In genomic region chr11:106249326-106249725, GRCm38 (mm10) we compare ENCODE assay signal across 24 mouse cellular contexts. TPM values are rescaled to one million over a fixed set of nuclear protein-coding genes. Genes with fewer than 3 reads are reported as not detected.
DNase-seq lines count a peak whose midpoint lies in the region; ATAC-seq and TF ChIP-seq lines count a peak whose summit lies in the region.
"Had no signal": no experiment of that assay in that cellular context is flagged by ENCODE, and none has a peak within 500 bp of the region (broad histone marks: within the 10 kb centered on the region; RNA-seq: fewer than 3 reads in every experiment).

No protein-coding gene starts in this region.

- no peak for TF ChIP-seq CTCF in liver, adult 2 months (IDR thresholded peaks at IDR 0.05; ENCODE audit: low read depth, low read length)

- no peak for ATAC-seq in intestine, embryonic 14.5 days (replicated peaks; ENCODE audit: low FRiP score, low TSS enrichment, low read depth)
- ATAC-seq in intestine, embryonic 16.5 days = no peak
- no peak for ATAC-seq in kidney, embryonic 16.5 days (ENCODE audit: low FRiP score, low TSS enrichment)
- ATAC-seq in hindbrain, embryonic 12.5 days (ENCODE audit: low FRiP score) = no peak
- ATAC-seq: activated CD4-positive, CD25-positive, alpha-beta regulatory T cell, adult 4 months; forebrain, embryonic 14.5 days; Patski had no signal

- H3K4me2 ChIP-seq in intestine, embryonic 14.5 days (ENCODE audit: low read length) = no peak overlapping the region
- H3K4me2 ChIP-seq in intestine, embryonic 16.5 days (ENCODE audit: low read depth, low read length) = no peak overlapping the region
- no peak overlapping the region for H3K4me2 ChIP-seq in kidney, embryonic 16.5 days (replicated peaks; ENCODE audit: low read depth, low read length)
- H3K4me2 ChIP-seq in hindbrain, embryonic 12.5 days (replicated peaks) = no peak overlapping the region
- H3K4me2 ChIP-seq: embryonic facial prominence, embryonic 15.5 days; heart, embryonic 13.5 days; hindbrain, embryonic 14.5 days had no signal

- H3K36me3 ChIP-seq in intestine, embryonic 14.5 days (ENCODE audit: control insufficient read depth, insufficient read depth, low read length) = peaks cover 98% of the 10 kb centered on the region
- peaks cover 36% of the 10 kb centered on the region for H3K36me3 ChIP-seq in intestine, embryonic 16.5 days (ENCODE audit: control insufficient read depth, insufficient read depth, low read length)
- H3K36me3 ChIP-seq in kidney, embryonic 16.5 days (ENCODE audit: insufficient read depth, low read length) = peaks cover 94% of the 10 kb centered on the region
- peaks cover 72% of the 10 kb centered on the region for H3K36me3 ChIP-seq in liver, adult 2 months (ENCODE audit: control insufficient read depth, insufficient read depth, low read length)
- peaks cover 98% of the 10 kb centered on the region for H3K36me3 ChIP-seq in hindbrain, embryonic 12.5 days

- no peaks in the 10 kb centered on the region for H3K79me2 ChIP-seq in liver, adult 2 months (ENCODE audit: control insufficient read depth, insufficient read depth, low read length)

- DNase-seq in intestine, embryonic 14.5 days (ENCODE audit: low spot score) = peak; percentile 42
- DNase-seq in kidney, adult 8-10 months = peak; percentile 55 to 59
- peak; percentile 90 for DNase-seq in liver, adult 2 months (ENCODE audit: extremely low read depth, low read depth, low spot score)
- DNase-seq in liver = no peak
- DNase-seq: adrenal gland, postnatal 25 days; cerebellum, adult 11 months; cerebellum, adult 8-10 months; embryo, embryonic 11 days; gastrocnemius, adult 2 months; gastrocnemius, postnatal 25 days; heart, postnatal 4 days had no signal

- no peaks in the 10 kb centered on the region for H3K27me3 ChIP-seq in intestine, embryonic 14.5 days (replicated peaks; ENCODE audit: control insufficient read depth, insufficient read depth, low read length)
- H3K27me3 ChIP-seq in intestine, embryonic 16.5 days (replicated peaks; ENCODE audit: control insufficient read depth, insufficient read depth, low read length) = no peaks in the 10 kb centered on the region
- H3K27me3 ChIP-seq in kidney, embryonic 16.5 days (ENCODE audit: insufficient read depth, low read length) = no peaks in the 10 kb centered on the region
- no peaks in the 10 kb centered on the region for H3K27me3 ChIP-seq in liver, adult 2 months (ENCODE audit: control insufficient read depth, insufficient read depth, low read length)
- no peaks in the 10 kb centered on the region for H3K27me3 ChIP-seq in hindbrain, embryonic 12.5 days
- H3K27me3 ChIP-seq: CH12.LX; embryonic facial prominence, embryonic 15.5 days; heart, embryonic 13.5 days; Patski had no signal

- H3K9me3 ChIP-seq in intestine, embryonic 14.5 days (ENCODE audit: control insufficient read depth, low read length) = 0 out of 2 replicates have a peak, but pooled peaks cover 3% of the 10 kb centered on the region
- H3K9me3 ChIP-seq in intestine, embryonic 16.5 days (ENCODE audit: control insufficient read depth, low read length) = peaks cover 5% of the 10 kb centered on the region; the same call in 1 of the 2 replicates
- H3K9me3 ChIP-seq in kidney, embryonic 16.5 days (ENCODE audit: low read length) = peaks cover 4% of the 10 kb centered on the region; the same call in 1 of the 2 replicates
- H3K9me3 ChIP-seq in hindbrain, embryonic 12.5 days (replicated peaks) = no peaks in the 10 kb centered on the region
- H3K9me3 ChIP-seq: embryonic facial prominence, embryonic 15.5 days had no signal

- TF ChIP-seq POLR2A in liver, adult 2 months (IDR thresholded peaks at IDR 0.05; ENCODE audit: extremely low read depth, insufficient read depth, low read length) = no peak

- no peak overlapping the region for H3K9ac ChIP-seq in intestine, embryonic 14.5 days (ENCODE audit: low read length)
- no peak overlapping the region for H3K9ac ChIP-seq in intestine, embryonic 16.5 days (ENCODE audit: low read depth, low read length)
- H3K9ac ChIP-seq in kidney, embryonic 16.5 days (replicated peaks; ENCODE audit: low read length) = no peak overlapping the region
- no peak overlapping the region for H3K9ac ChIP-seq in liver, adult 2 months (ENCODE audit: low read depth, low read length)
- no peak overlapping the region for H3K9ac ChIP-seq in hindbrain, embryonic 12.5 days
- H3K9ac ChIP-seq: embryonic facial prominence, embryonic 15.5 days; heart, embryonic 13.5 days; hindbrain, embryonic 14.5 days had no signal

- no peak overlapping the region for H3K4me3 ChIP-seq in intestine, embryonic 14.5 days (ENCODE audit: low read depth, low read length)
- no peak overlapping the region for H3K4me3 ChIP-seq in intestine, embryonic 16.5 days (ENCODE audit: low read length)
- H3K4me3 ChIP-seq in kidney, embryonic 16.5 days (ENCODE audit: low read length) = no peak overlapping the region
- H3K4me3 ChIP-seq in liver, adult 2 months (ENCODE audit: insufficient read depth, low read depth, low read length) = no peak overlapping the region
- H3K4me3 ChIP-seq in hindbrain, embryonic 12.5 days = no peak overlapping the region
- H3K4me3 ChIP-seq: embryonic facial prominence, embryonic 15.5 days; erythroblast, embryonic 14.5 days; forebrain, embryonic 10.5 days; gastrocnemius, adult 2 months; heart, embryonic 13.5 days had no signal

- no peaks in the 10 kb centered on the region for H3K4me1 ChIP-seq in intestine, embryonic 14.5 days (replicated peaks; ENCODE audit: control insufficient read depth, insufficient read depth, low read length)
- no peaks in the 10 kb centered on the region; the same call in 1 of the 2 replicates for H3K4me1 ChIP-seq in intestine, embryonic 16.5 days (ENCODE audit: control insufficient read depth, insufficient read depth, low read length)
- H3K4me1 ChIP-seq in kidney, embryonic 16.5 days (ENCODE audit: insufficient read depth, low read length) = no peaks in the 10 kb centered on the region; the same call in 1 of the 2 replicates
- peaks cover 9% of the 10 kb centered on the region for H3K4me1 ChIP-seq in liver, adult 2 months (ENCODE audit: control insufficient read depth, insufficient read depth, low read length)
- H3K4me1 ChIP-seq in hindbrain, embryonic 12.5 days = no peaks in the 10 kb centered on the region; the same call in 1 of the 2 replicates
- H3K4me1 ChIP-seq: embryonic facial prominence, embryonic 15.5 days had no signal

- 85% methylated on average over 7 of the region's 7 CpGs for whole genome bisulfite sequencing in intestine, embryonic 14.5 days
- WGBS in intestine, embryonic 16.5 days = 79% methylated on average over 7 of the region's 7 CpGs
- 82% methylated on average over 7 of the region's 7 CpGs for WGBS in kidney, embryonic 16.5 days
- 25% methylated on average over 7 of the region's 7 CpGs for WGBS in liver, adult 2 months
- WGBS in hindbrain, embryonic 12.5 days = 89% methylated on average over 7 of the region's 7 CpGs

- no peak overlapping the region for H3K27ac ChIP-seq in intestine, embryonic 14.5 days (ENCODE audit: low read depth)
- H3K27ac ChIP-seq in intestine, embryonic 16.5 days (ENCODE audit: low read length) = no peak overlapping the region
- H3K27ac ChIP-seq in kidney, embryonic 16.5 days (ENCODE audit: low read length) = no peak overlapping the region
- peak overlapping the region; percentile 60 for H3K27ac ChIP-seq in liver, adult 2 months (replicated peaks; ENCODE audit: insufficient read depth, low read depth, low read length)
- H3K27ac ChIP-seq in hindbrain, embryonic 12.5 days = no peak overlapping the region
- H3K27ac ChIP-seq: embryonic facial prominence, embryonic 15.5 days; forebrain, embryonic 10.5 days; gastrocnemius, adult 2 months; heart, embryonic 13.5 days; hindbrain, embryonic 14.5 days had no signal

RNA-seq across cellular contexts. Expression of gene Ftsj3, which starts 6.6 kb away (rescaled TPM):
- polyA plus RNA-seq in intestine, embryonic 14.5 days (2014; fragmentation: Nextera tagmentation; extraction: Ambion mirVana) = 65.1 and 69.9 TPM in 2 replicates
- polyA plus RNA-seq in intestine, embryonic 16.5 days (2015; fragmentation: Nextera tagmentation; extraction: Ambion mirVana) = 42.9 and 50.8 TPM in 2 replicates
- 60.5 and 60.7 TPM in 2 replicates for polyA plus RNA-seq in kidney, embryonic 16.5 days (2015; fragmentation: Nextera tagmentation; extraction: Ambion mirVana)
- 19.7 and 20.7 TPM in 2 replicates for total RNA-seq in liver, adult 2 months (2014; rRNA removed)
- polyA plus RNA-seq in liver, adult 2 months (2012; rRNA removed) = 8.8 and 13.8 TPM in 2 replicates
- polyA plus RNA-seq in hindbrain, embryonic 12.5 days (2016; fragmentation: Nextera tagmentation; extraction: Ambion mirVana) = 52.5 and 53.4 TPM in 2 replicates

RNA-seq across cellular contexts. Expression of gene Psmc5, which starts 6.6 kb away (rescaled TPM):
- polyA plus RNA-seq in intestine, embryonic 14.5 days (2014; fragmentation: Nextera tagmentation; extraction: Ambion mirVana) = 248 and 256 TPM in 2 replicates
- 234 and 263 TPM in 2 replicates for polyA plus RNA-seq in intestine, embryonic 16.5 days (2015; fragmentation: Nextera tagmentation; extraction: Ambion mirVana)
- 312 and 314 TPM in 2 replicates for polyA plus RNA-seq in kidney, embryonic 16.5 days (2015; fragmentation: Nextera tagmentation; extraction: Ambion mirVana)
- 60.3 and 65.2 TPM in 2 replicates for total RNA-seq in liver, adult 2 months (2014; rRNA removed)
- 37.7 and 43.2 TPM in 2 replicates for polyA plus RNA-seq in liver, adult 2 months (2012; rRNA removed)
- polyA plus RNA-seq in hindbrain, embryonic 12.5 days (2016; fragmentation: Nextera tagmentation; extraction: Ambion mirVana) = 314 and 337 TPM in 2 replicates

RNA-seq across cellular contexts. Expression of gene Smarcd2, which starts 23.4 kb away (rescaled TPM):
- polyA plus RNA-seq in intestine, embryonic 14.5 days (2014; fragmentation: Nextera tagmentation; extraction: Ambion mirVana) = 64.4 and 72.4 TPM in 2 replicates
- 48.1 and 49.7 TPM in 2 replicates for polyA plus RNA-seq in intestine, embryonic 16.5 days (2015; fragmentation: Nextera tagmentation; extraction: Ambion mirVana)
- polyA plus RNA-seq in kidney, embryonic 16.5 days (2015; fragmentation: Nextera tagmentation; extraction: Ambion mirVana) = 55.0 and 59.0 TPM in 2 replicates
- total RNA-seq in liver, adult 2 months (2014; rRNA removed) = 70.1 and 70.3 TPM in 2 replicates
- 67.3 and 84.8 TPM in 2 replicates for polyA plus RNA-seq in liver, adult 2 months (2012; rRNA removed)
- 35.1 and 35.9 TPM in 2 replicates for polyA plus RNA-seq in hindbrain, embryonic 12.5 days (2016; fragmentation: Nextera tagmentation; extraction: Ambion mirVana)

RNA-seq across cellular contexts. Expression of gene Tcam1, which starts 27.1 kb away (rescaled TPM):
- 0.16 and 0.26 TPM in 2 replicates for polyA plus RNA-seq in intestine, embryonic 14.5 days (2014; fragmentation: Nextera tagmentation; extraction: Ambion mirVana)
- polyA plus RNA-seq in intestine, embryonic 16.5 days (2015; fragmentation: Nextera tagmentation; extraction: Ambion mirVana) = 0.20 and 0.27 TPM in 2 replicates
- polyA plus RNA-seq in kidney, embryonic 16.5 days (2015; fragmentation: Nextera tagmentation; extraction: Ambion mirVana) = 0.81 and 1.0 TPM in 2 replicates
- not detected in 2 replicates for total RNA-seq in liver, adult 2 months (2014; rRNA removed)
- polyA plus RNA-seq in liver, adult 2 months (2012; rRNA removed) = not detected in 2 replicates
- polyA plus RNA-seq in hindbrain, embryonic 12.5 days (2016; fragmentation: Nextera tagmentation; extraction: Ambion mirVana) = 0.15 and 0.29 TPM in 2 replicates
- total RNA-seq: heart, postnatal 4 days had no signal
- polyA plus RNA-seq: erythroblast, embryonic 14.5 days; heart, postnatal 0 days had no signal

RNA-seq across cellular contexts. Expression of gene Ddx42, which starts 32.6 kb away (rescaled TPM):
- 66.5 and 80.8 TPM in 2 replicates for polyA plus RNA-seq in intestine, embryonic 14.5 days (2014; fragmentation: Nextera tagmentation; extraction: Ambion mirVana)
- 54.5 and 57.5 TPM in 2 replicates for polyA plus RNA-seq in intestine, embryonic 16.5 days (2015; fragmentation: Nextera tagmentation; extraction: Ambion mirVana)
- 81.5 and 88.1 TPM in 2 replicates for polyA plus RNA-seq in kidney, embryonic 16.5 days (2015; fragmentation: Nextera tagmentation; extraction: Ambion mirVana)
- 16.0 and 19.7 TPM in 2 replicates for total RNA-seq in liver, adult 2 months (2014; rRNA removed)
- polyA plus RNA-seq in liver, adult 2 months (2012; rRNA removed) = 4.8 and 5.1 TPM in 2 replicates
- 111 and 117 TPM in 2 replicates for polyA plus RNA-seq in hindbrain, embryonic 12.5 days (2016; fragmentation: Nextera tagmentation; extraction: Ambion mirVana)
